Mouse (Mus musculus) CH12.LX (cell line): ENCODE data around the gene Smndc1. TPM values are rescaled to one million over a fixed set of nuclear protein-coding genes. Genes with fewer than 3 reads are reported as not detected.

Experiments
- DNase-seq: peaks from one replicate; pipeline ENCODE4 v3.0.0-alpha.2; 2013; ENCODE audit errors: extremely low read depth
- H3K27ac ChIP-seq: 2 replicates; pipeline ENCODE4 v1.5.1; 2012; ENCODE audit warnings: low read depth, mild to moderate bottlenecking, control low read depth, moderate library complexity; ENCODE audit not compliant: insufficient read depth
- H3K27me3 ChIP-seq: replicated peaks from 2 replicates; pipeline ENCODE3; 2012; ENCODE audit warnings: inconsistent platforms
- H3K36me3 ChIP-seq, 2 experiments: replicated peaks in 1 of 2; 2 replicates each; pipeline versions ENCODE3 to v1.6.1; 2012; ENCODE audit warnings: inconsistent platforms in 1 of 2, low read length in 1 of 2, mild to moderate bottlenecking in 1 of 2, mixed read lengths in 1 of 2, moderate library complexity in 1 of 2; ENCODE audit not compliant: control insufficient read depth in 1 of 2, insufficient read depth in 1 of 2
- H3K4me1 ChIP-seq, 2 experiments: 2 replicates each; pipeline ENCODE4 v1.6.1; 2012; ENCODE audit warnings: inconsistent platforms in 1 of 2, moderate library complexity in 1 of 2; ENCODE audit not compliant: insufficient read depth in 2 of 2, control insufficient read depth in 1 of 2
- H3K4me2 ChIP-seq: 2 replicates; pipeline ENCODE4 v1.6.1; 2012; ENCODE audit warnings: low read depth, mild to moderate bottlenecking, control low read depth; ENCODE audit not compliant: poor library complexity, insufficient read depth, severe bottlenecking
- H3K4me3 ChIP-seq, 3 experiments: fragments of 150-350 bp in 1 of 3; sonication (generic) in 1 of 3; replicated peaks in 1 of 3; 2 replicates each; pipeline versions ENCODE3 to v1.5.1; 2011 to 2012; ENCODE audit warnings: low read depth in 2 of 3, low read length in 2 of 3, mild to moderate bottlenecking in 2 of 3, moderate library complexity in 2 of 3, control low read depth in 1 of 3, improper control_type of control experiment in 1 of 3, inconsistent platforms in 1 of 3, mixed read lengths in 1 of 3; ENCODE audit not compliant: poor library complexity in 1 of 3
- H3K79me2 ChIP-seq: replicated peaks from 2 replicates; pipeline ENCODE4 v1.6.1; 2012; ENCODE audit warnings: mild to moderate bottlenecking, moderate library complexity; ENCODE audit not compliant: control insufficient read depth, poor library complexity, insufficient read depth, severe bottlenecking; ENCODE audit errors: extremely low read depth
- H3K9ac ChIP-seq: 2 replicates; pipeline ENCODE4 v1.6.1; 2012; ENCODE audit warnings: low read depth, mild to moderate bottlenecking, control low read depth, moderate library complexity; ENCODE audit not compliant: insufficient read depth
- H3K9me3 ChIP-seq: replicated peaks from 2 replicates; pipeline ENCODE3; 2012; ENCODE audit warnings: low read length, inconsistent platforms, mixed read lengths
- CHD2 ChIP-seq: IDR thresholded peaks from 2 replicates; pipeline ENCODE4 v1.6.1; 2011; ENCODE audit warnings: low read length, improper control_type of control experiment
- E2F4 ChIP-seq: IDR thresholded peaks from 2 replicates; pipeline ENCODE4 v1.6.1; 2011; ENCODE audit warnings: low read depth, low read length, improper control_type of control experiment; ENCODE audit not compliant: insufficient replicate concordance
- ELF1 ChIP-seq: IDR thresholded peaks from 2 replicates; pipeline ENCODE4 v1.6.1; 2014; ENCODE audit warnings: low read depth, mild to moderate bottlenecking, inconsistent platforms, low read length, improper control_type of control experiment
- GABPA ChIP-seq: IDR thresholded peaks from 2 replicates; pipeline ENCODE4 v1.6.1; 2012; ENCODE audit warnings: low read depth, low read length, improper control_type of control experiment, inconsistent platforms; ENCODE audit not compliant: insufficient replicate concordance
- HCFC1 ChIP-seq: IDR thresholded peaks from 2 replicates; pipeline ENCODE4 v1.6.1; 2012; ENCODE audit warnings: low read depth, mild to moderate bottlenecking, inconsistent platforms, low read length, improper control_type of control experiment
- IRF4 ChIP-seq: IDR thresholded peaks from 2 replicates; pipeline ENCODE4 v1.6.1; 2014; ENCODE audit warnings: low read depth, mild to moderate bottlenecking, inconsistent platforms, low read length, improper control_type of control experiment
- MAX ChIP-seq: IDR thresholded peaks from 2 replicates; pipeline ENCODE4 v1.6.1; 2011; ENCODE audit warnings: low read length, improper control_type of control experiment
- MAZ ChIP-seq: IDR thresholded peaks from 2 replicates; pipeline ENCODE4 v1.6.1; 2012; ENCODE audit warnings: low read depth, mild to moderate bottlenecking, inconsistent platforms, low read length, improper control_type of control experiment, moderate library complexity
- MEF2A ChIP-seq: IDR thresholded peaks from 2 replicates; pipeline ENCODE4 v1.6.1; 2014; ENCODE audit warnings: low read depth, mild to moderate bottlenecking, inconsistent platforms, low read length, improper control_type of control experiment, borderline replicate concordance
- MXI1 ChIP-seq: IDR thresholded peaks from 2 replicates; pipeline ENCODE4 v1.6.1; 2011; ENCODE audit warnings: mild to moderate bottlenecking, low read depth, low read length, improper control_type of control experiment
- NELFE ChIP-seq: IDR thresholded peaks from 2 replicates; pipeline ENCODE4 v1.6.1; 2011; ENCODE audit warnings: low read depth, low read length, improper control_type of control experiment
- PAX5 ChIP-seq: IDR thresholded peaks from 2 replicates; pipeline ENCODE4 v1.6.1; 2012; ENCODE audit warnings: low read length, inconsistent platforms, mixed read lengths
- RCOR1 ChIP-seq: conservative IDR thresholded peaks from 2 replicates; pipeline ENCODE4 v1.6.1; 2012; ENCODE audit warnings: low read depth, mild to moderate bottlenecking, inconsistent platforms, low read length, improper control_type of control experiment
- ZC3H11A ChIP-seq: IDR thresholded peaks from 2 replicates; pipeline ENCODE4 v1.6.1; 2012; ENCODE audit warnings: low read depth, mild to moderate bottlenecking, inconsistent platforms, low read length, improper control_type of control experiment
- ZMIZ1 ChIP-seq: IDR thresholded peaks from 2 replicates; pipeline ENCODE4 v1.6.1; 2012; ENCODE audit warnings: low read depth, mild to moderate bottlenecking, inconsistent platforms, low read length, improper control_type of control experiment
- dilution Hi-C: fragments of 300-500 bp; cut with MboI; formaldehyde crosslinking; loops from 2 replicates; pipeline ENCODE4 v1.14.3; 2020; ENCODE audit warnings: low sequenced_read_pairs; ENCODE audit not compliant: extremely low pct_unique_long_range_greater_than_20kb, extremely low pct_ligation_motif_present
- in situ Hi-C: fragments of 300-500 bp; cut with MboI; formaldehyde crosslinking; loops from 3 replicates; pipeline ENCODE4 v1.14.3; 2019; ENCODE audit warnings: low sequenced_read_pairs, low pct_ligation_motif_present, low pct_unique_long_range_greater_than_20kb, mixed read lengths
- polyA plus RNA-seq: library from polyadenylated mRNA; unstranded; fragments of >175 nt; gene quantifications from 2 replicates; pipeline ENCODE4 v1.2.1, GENCODE M21; 2012; ENCODE audit warnings: low read depth; ENCODE audit not compliant: insufficient read length
- total RNA-seq, 2 experiments: library from RNA; depleted of rRNA; stranded (reverse); fragments of 300-350 nt in 1 of 2; fragments of >200 nt in 1 of 2; gene quantifications; 2 replicates each; pipeline ENCODE4 v1.2.3; 2012 to 2014

Gene Smndc1
- total and polyA plus RNA-seq, 3 experiments = 20.5 to 96.6 (median 41.3) TPM

GRCm38 (mm10) chr19:53359160-53360033, 31.0 kb downstream of the Smndc1 start:
- no peak overlapping the region for H3K27ac ChIP-seq
- peaks cover 0 to 2% of the 10 kb centered on the region in 2 experiments for H3K36me3 ChIP-seq
- dilution Hi-C loops (no loop called here), in situ Hi-C loops (loop anchor here (5.0 kb wide), 1 partner anchor 112 kb away; no protein-coding TSS in a partner anchor)
- H3K9ac ChIP-seq = no peak overlapping the region
- TF ChIP-seq MXI1 (no peak), HCFC1 (no peak)
- H3K4me2 ChIP-seq = no peak overlapping the region
- peaks cover 3% of the 10 kb centered on the region for H3K9me3 ChIP-seq
- no peak for DNase-seq
- H3K4me1 ChIP-seq = no peaks in the 10 kb centered on the region
- H3K27me3 ChIP-seq = no peaks in the 10 kb centered on the region
- H3K4me3 ChIP-seq = no peak overlapping the region
- no peaks in the 10 kb centered on the region for H3K79me2 ChIP-seq

- Histone ChIP-seq H3K36me3 (peaks cover 0 to 10% of the 10 kb centered on the region in 2 experiments), H3K4me1 (no peaks in the 10 kb centered on the region), H3K9me3 (no peaks in the 10 kb centered on the region), H3K9ac (no peak overlapping the region), H3K27ac (no peak overlapping the region), H3K27me3 (no peaks in the 10 kb centered on the region), H3K4me2 (no peak overlapping the region), H3K4me3 (no peak overlapping the region), H3K79me2 (no peaks in the 10 kb centered on the region)
- dilution Hi-C loops (no loop called here), in situ Hi-C loops (no loop called here)
- no peak for DNase-seq
- TF ChIP-seq GABPA (no peak), ZMIZ1 (no peak), CHD2 (no peak), E2F4 (no peak), NELFE (no peak), ELF1 (no peak), MAZ (no peak), HCFC1 (no peak), IRF4 (no peak), MEF2A (no peak), PAX5 (no peak), ZC3H11A (no peak), RCOR1 (no peak), MAX (no peak)
These were observed 35.3 kb downstream of the Smndc1 start for GRCm38 (mm10) chr19:53355065-53355464.
